Mouse (Mus musculus): Measurements from ENCODE around the gene Gm48552. TPM values are rescaled to one million over a fixed set of nuclear protein-coding genes. Genes with fewer than 3 reads are reported as not detected.

Gm48552 gene
- polyA plus RNA-seq, 1 experiment from 2014 or later, result 0.36 TPM

GRCm38 (mm10) chr10:81365073-81365472 lies 23.7 kb upstream of the Gm48552 start:
- Histone ChIP-seq H3K36me3 (ENCODE audit: control insufficient read depth, insufficient read depth, low read length) (peaks cover 27% of the 10 kb centered on the region), H3K4me3 (ENCODE audit: low read depth, low read length) (no peak overlapping the region), H3K27me3 (ENCODE audit: control insufficient read depth, insufficient read depth, low read length) (no peaks in the 10 kb centered on the region), H3K27ac (replicated peaks) (peak overlapping the region; percentile 82), H3K9me3 (ENCODE audit: control insufficient read depth, low read length) (no peaks in the 10 kb centered on the region), H3K9ac (ENCODE audit: low read length) (peak overlapping the region; percentile 60), H3K4me2 (replicated peaks; ENCODE audit: low read depth) (peak overlapping the region; percentile 59), H3K4me1 (replicated peaks; ENCODE audit: control insufficient read depth, insufficient read depth) (peaks cover 4% of the 10 kb centered on the region)
- DNase-seq (ENCODE audit: low spot score) (no peak), ATAC-seq (ENCODE audit: low FRiP score, low TSS enrichment) (peak; percentile 1; the same call in 1 of the 2 replicates)
- 30% methylated on average over 4 of the region's 4 CpGs for WGBS
- TF ChIP-seq EP300 (optimal IDR thresholded peaks at IDR 0.05), result no peak
- TF ChIP-seq CTCF (IDR thresholded peaks at IDR 0.05; ENCODE audit: low read depth), result no peak

DNA sequence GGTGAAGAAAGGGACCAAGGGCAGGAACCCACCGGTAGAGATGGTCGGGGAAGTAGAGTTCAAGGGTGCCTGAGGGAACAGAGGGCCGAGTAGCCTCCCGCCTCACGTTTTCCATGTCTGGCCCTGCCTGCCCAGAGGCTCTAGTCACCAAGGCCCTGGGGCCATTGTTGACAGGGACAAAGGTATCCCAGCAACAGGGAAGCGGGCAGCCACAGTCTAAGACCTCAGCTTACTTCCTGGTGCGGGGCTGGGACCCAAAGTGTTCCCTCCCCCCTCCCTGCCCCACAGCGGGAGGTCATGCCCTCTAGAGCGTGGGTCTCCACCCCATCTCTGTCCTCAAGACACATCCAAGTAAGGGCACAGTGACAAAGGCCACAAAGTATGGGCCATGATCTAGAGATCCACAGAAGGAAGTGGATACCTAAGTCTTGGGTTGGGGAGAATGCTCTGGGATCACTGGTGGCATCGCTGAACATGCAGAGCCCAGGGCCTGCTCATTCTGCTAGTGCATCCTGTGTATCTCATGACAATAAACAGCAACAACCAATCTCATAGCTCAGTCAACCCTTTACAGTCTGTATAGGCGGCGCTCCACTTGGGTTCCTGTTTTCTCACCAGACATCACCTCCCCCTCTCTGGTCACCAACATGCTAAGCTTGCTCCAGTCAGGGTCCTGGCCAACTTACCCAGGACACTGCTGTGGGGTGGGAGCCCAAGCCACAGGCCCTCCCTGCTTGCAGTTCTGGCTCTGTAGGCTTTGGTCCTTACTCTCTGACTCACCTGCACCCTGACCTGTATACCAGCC lies 22.9 kb upstream of the Gm48552 start, which contains the start of gene 4930404N11Rik:
TSS of gene 4930404N11Rik (minus strand) at position 145 of the 805 bp plus-strand sequence.
- Histone ChIP-seq H3K27ac (replicated peaks) (peak within 1 kb of the TSS; percentile 82), H3K9me3 (ENCODE audit: control insufficient read depth, low read length) (no peaks in the 10 kb centered on the region), H3K27me3 (ENCODE audit: control insufficient read depth, insufficient read depth, low read length) (no peaks in the 10 kb centered on the region), H3K4me2 (replicated peaks; ENCODE audit: low read depth) (peak within 1 kb of the TSS; percentile 59), H3K4me1 (replicated peaks; ENCODE audit: control insufficient read depth, insufficient read depth) (peaks cover 4% of the 10 kb centered on the region; the same call in 1 of the 2 replicates), H3K36me3 (ENCODE audit: control insufficient read depth, insufficient read depth, low read length) (peaks cover 35% of the 10 kb centered on the region), H3K9ac (ENCODE audit: low read length) (peak within 1 kb of the TSS; percentile 60), H3K4me3 (ENCODE audit: low read depth, low read length) (peak within 1 kb of the TSS; percentile 35)
- TF ChIP-seq EP300 (optimal IDR thresholded peaks at IDR 0.05), result no peak
- TF ChIP-seq CTCF (IDR thresholded peaks at IDR 0.05; ENCODE audit: low read depth), result no peak
- 30% methylated on average over 12 of the region's 12 CpGs for WGBS
- ATAC-seq (ENCODE audit: low FRiP score, low TSS enrichment), result peak; percentile 38
- peak; percentile 68 for DNase-seq (ENCODE audit: low spot score)

DNA sequence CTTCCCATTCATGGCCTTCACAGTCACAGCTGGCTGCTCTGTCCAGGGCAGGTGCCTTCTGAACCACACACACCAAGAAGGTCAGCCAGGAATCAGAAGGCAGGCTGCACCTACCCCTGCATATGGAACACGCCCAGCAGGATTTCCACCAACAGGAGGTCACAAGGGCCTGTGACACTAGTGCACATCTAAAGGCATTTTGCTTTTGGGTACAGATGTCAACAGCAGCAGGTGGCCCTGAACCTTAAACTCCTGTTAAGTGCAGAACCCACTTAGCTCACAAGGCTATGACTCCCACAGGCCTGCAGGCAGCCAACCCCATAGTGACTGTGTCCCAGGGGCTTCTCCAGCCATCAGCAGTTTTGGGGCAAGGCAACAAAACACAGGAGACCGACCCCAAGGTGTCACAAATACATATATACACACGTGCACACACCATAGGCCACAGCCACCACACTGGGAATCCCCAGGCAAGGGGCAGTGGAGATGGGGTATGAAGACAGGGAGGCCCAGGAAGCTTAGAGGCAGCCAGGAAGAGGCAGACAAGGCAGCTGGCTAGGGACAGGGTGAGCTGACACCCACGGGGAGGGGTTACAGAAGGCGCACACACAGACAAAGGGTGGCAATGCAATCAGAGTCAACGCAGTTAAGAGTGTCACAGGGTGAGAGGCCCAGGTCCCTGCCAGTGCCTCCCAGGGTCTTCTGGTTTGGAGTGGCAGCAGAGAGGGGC lies 22.2 kb upstream of the Gm48552 start:
- H3K27me3 ChIP-seq (ENCODE audit: control insufficient read depth, insufficient read depth, low read length), result no peaks in the 10 kb centered on the region
- no peak overlapping the region for H3K9ac ChIP-seq (ENCODE audit: low read length)
- H3K27ac ChIP-seq (replicated peaks), result peak overlapping the region; percentile 82
- peaks cover 4% of the 10 kb centered on the region; the same call in 1 of the 2 replicates for H3K4me1 ChIP-seq (replicated peaks; ENCODE audit: control insufficient read depth, insufficient read depth)
- H3K4me3 ChIP-seq (ENCODE audit: low read depth, low read length), result no peak overlapping the region
- peaks cover 38% of the 10 kb centered on the region for H3K36me3 ChIP-seq (ENCODE audit: control insufficient read depth, insufficient read depth, low read length)
- no peaks in the 10 kb centered on the region for H3K9me3 ChIP-seq (ENCODE audit: control insufficient read depth, low read length)
- no peak; the same call in 1 of the 2 replicates for ATAC-seq (ENCODE audit: low FRiP score, low TSS enrichment)
- no peak overlapping the region for H3K4me2 ChIP-seq (replicated peaks; ENCODE audit: low read depth)
- DNase-seq (ENCODE audit: low spot score), result no peak
- TF ChIP-seq EP300 (optimal IDR thresholded peaks at IDR 0.05) (no peak), CTCF (IDR thresholded peaks at IDR 0.05; ENCODE audit: low read depth) (no peak)
- WGBS, result 69% methylated on average over 6 of the region's 6 CpGs

- Histone ChIP-seq H3K9ac (ENCODE audit: low read length) (no peak overlapping the region), H3K36me3 (ENCODE audit: control insufficient read depth, insufficient read depth, low read length) (peaks cover 38% of the 10 kb centered on the region), H3K27me3 (ENCODE audit: control insufficient read depth, insufficient read depth, low read length) (no peaks in the 10 kb centered on the region), H3K4me1 (replicated peaks; ENCODE audit: control insufficient read depth, insufficient read depth) (peaks cover 4% of the 10 kb centered on the region; the same call in 1 of the 2 replicates), H3K9me3 (ENCODE audit: control insufficient read depth, low read length) (no peaks in the 10 kb centered on the region), H3K27ac (replicated peaks) (peak overlapping the region; percentile 82; the same call in 1 of the 2 replicates), H3K4me2 (replicated peaks; ENCODE audit: low read depth) (no peak overlapping the region), H3K4me3 (ENCODE audit: low read depth, low read length) (no peak overlapping the region)
- no peak for ATAC-seq (ENCODE audit: low FRiP score, low TSS enrichment)
- DNase-seq (ENCODE audit: low spot score), result no peak
- WGBS, result 75% methylated on average over 6 of the region's 6 CpGs
- no peak for TF ChIP-seq CTCF (IDR thresholded peaks at IDR 0.05; ENCODE audit: low read depth)
- TF ChIP-seq EP300 (optimal IDR thresholded peaks at IDR 0.05), result no peak
Measured at GRCm38 (mm10) chr10:81367207-81367495, 21.7 kb upstream of the Gm48552 start.

DNA sequence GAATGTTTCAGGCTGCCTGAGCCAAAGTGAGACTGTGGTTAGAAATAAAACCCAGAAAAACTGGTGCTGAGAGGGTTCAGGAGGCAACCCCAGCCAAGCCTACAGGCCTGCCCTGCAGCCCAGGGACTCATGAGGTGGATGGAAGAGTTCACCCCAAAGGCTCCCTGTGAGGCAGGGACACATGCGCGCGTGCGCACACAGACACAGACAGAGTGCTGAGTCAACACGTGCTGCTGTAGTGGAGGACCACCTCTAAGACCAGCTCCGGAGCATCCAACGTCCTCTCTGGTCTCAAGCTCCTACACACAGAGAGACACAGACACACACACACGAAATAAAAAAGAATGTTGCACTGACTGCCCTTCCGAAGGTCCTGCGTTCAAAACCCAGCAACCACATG lies 13.5 kb upstream of the Gm48552 start:
- TF ChIP-seq EP300 (optimal IDR thresholded peaks at IDR 0.05) (no peak), CTCF (IDR thresholded peaks at IDR 0.05; ENCODE audit: low read depth) (no peak)
- DNase-seq (ENCODE audit: low spot score) (no peak), ATAC-seq (ENCODE audit: low FRiP score, low TSS enrichment) (no peak)
- Histone ChIP-seq H3K36me3 (ENCODE audit: control insufficient read depth, insufficient read depth, low read length) (peaks cover 14% of the 10 kb centered on the region), H3K9ac (ENCODE audit: low read length) (no peak overlapping the region), H3K4me1 (replicated peaks; ENCODE audit: control insufficient read depth, insufficient read depth) (peaks cover 13% of the 10 kb centered on the region), H3K4me3 (ENCODE audit: low read depth, low read length) (no peak overlapping the region), H3K27me3 (ENCODE audit: control insufficient read depth, insufficient read depth, low read length) (no peaks in the 10 kb centered on the region), H3K4me2 (replicated peaks; ENCODE audit: low read depth) (no peak overlapping the region), H3K27ac (replicated peaks) (no peak overlapping the region), H3K9me3 (ENCODE audit: control insufficient read depth, low read length) (no peaks in the 10 kb centered on the region)
- WGBS, result 93% methylated on average over 10 of the region's 10 CpGs
